Mouse (Mus musculus): ENCODE measurements around the gene Ntf3.

Gene Ntf3

GRCm38 (mm10) chr6:126166548-126167207 is at the start of gene Ntf3:
Gene Ntf3 (minus strand): TSS chr6:126166910.
- DNase-seq: no peak

GRCm38 (mm10) chr6:126213330-126213729 is 46.6 kb upstream of the Ntf3 start:
- no peak for DNase-seq

- DNase-seq: no peak
Observed at GRCm38 (mm10) chr6:126203366-126203765, 36.7 kb upstream of the Ntf3 start.

- no peak for DNase-seq
Observed at GRCm38 (mm10) chr6:126202959-126203358, 36.2 kb upstream of the Ntf3 start.

- DNase-seq: no peak
Observed at GRCm38 (mm10) chr6:126201721-126202120, 35.0 kb upstream of the Ntf3 start.

- no peak for DNase-seq
Observed at GRCm38 (mm10) chr6:126199916-126200315, 33.2 kb upstream of the Ntf3 start.

GRCm38 (mm10) chr6:126194760-126195159 is 28.1 kb upstream of the Ntf3 start:
- DNase-seq: no peak

- DNase-seq: no peak
Observed at GRCm38 (mm10) chr6:126190218-126190871, 23.6 kb upstream of the Ntf3 start.

- no peak for DNase-seq
Observed at GRCm38 (mm10) chr6:126187400-126187799, 20.7 kb upstream of the Ntf3 start.

GRCm38 (mm10) chr6:126186116-126186515 is 19.4 kb upstream of the Ntf3 start:
- no peak for DNase-seq

GRCm38 (mm10) chr6:126172071-126172470 is 5.4 kb upstream of the Ntf3 start:
- no peak for DNase-seq

GRCm38 (mm10) chr6:126170772-126171171 is 4.1 kb upstream of the Ntf3 start:
- DNase-seq: no peak

GRCm38 (mm10) chr6:126167731-126168130 is 1.0 kb upstream of the Ntf3 start:
- no peak for DNase-seq

GRCm38 (mm10) chr6:126167208-126167590 is 489 bp upstream of the Ntf3 start:
- no peak for DNase-seq

- DNase-seq: no peak
Observed at GRCm38 (mm10) chr6:126165591-126166155, 1.0 kb downstream of the Ntf3 start.

- no peak for DNase-seq
Observed at GRCm38 (mm10) chr6:126164781-126165180, 1.9 kb downstream of the Ntf3 start.

GRCm38 (mm10) chr6:126163861-126164755 is 2.6 kb downstream of the Ntf3 start:
- DNase-seq: no peak

- DNase-seq: peak; percentile 46
Observed at GRCm38 (mm10) chr6:126163181-126163621, 3.5 kb downstream of the Ntf3 start.

- peak; percentile 19 for DNase-seq
Observed at GRCm38 (mm10) chr6:126162351-126162758, 4.4 kb downstream of the Ntf3 start.

- no peak for DNase-seq
Observed at GRCm38 (mm10) chr6:126161571-126162340, 5.0 kb downstream of the Ntf3 start.

- DNase-seq: no peak
Observed at GRCm38 (mm10) chr6:126160067-126160411, 6.7 kb downstream of the Ntf3 start.

GRCm38 (mm10) chr6:126159279-126160066 is 7.2 kb downstream of the Ntf3 start:
- no peak for DNase-seq
